Comparison of ENCODE assay signal across 13 mouse cellular contexts in the genomic region with DNA sequence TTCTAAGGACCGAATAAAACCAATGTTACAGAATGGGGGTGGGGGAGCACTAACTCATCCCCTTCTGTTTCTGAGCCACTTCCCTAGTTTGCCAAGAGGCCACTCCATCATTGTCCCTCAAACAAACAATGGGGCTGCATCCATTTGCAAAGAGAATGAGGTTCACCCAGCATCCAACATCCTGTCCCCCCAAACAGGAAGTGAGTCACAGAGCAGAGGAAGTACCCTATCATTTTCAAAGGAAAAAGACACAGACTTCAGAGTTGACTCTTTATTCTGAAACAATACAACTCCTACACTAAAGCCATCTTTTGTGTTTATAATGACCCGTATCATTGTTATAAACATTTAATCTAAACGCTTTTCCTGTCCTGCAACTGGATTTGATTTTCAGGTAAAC.
DNase-seq lines count a peak whose midpoint lies in the region; ATAC-seq and TF ChIP-seq lines count a peak whose summit lies in the region.
"Had no signal": no experiment of that assay in that cellular context is flagged by ENCODE, and none has a peak within 500 bp of the region (broad histone marks: within the 10 kb centered on the region; RNA-seq: fewer than 3 reads in every experiment).

No protein-coding gene starts in this region.

- peak; percentile 62; the same call in 1 of the 2 replicates for ATAC-seq in heart, embryonic 12.5 days (ENCODE audit: insufficient number of reproducible peaks, low FRiP score)
- peak; percentile 78 for ATAC-seq in CD4-positive, CD25-positive, alpha-beta regulatory T cell, adult 4 months
- ATAC-seq in hematopoietic stem cell, adult 5-6 weeks (replicated peaks in 1 of 2; ENCODE audit: insufficient read depth in 1 of 2, low FRiP score in 2 of 2, low TSS enrichment in 1 of 2, low read depth in 1 of 2, poor library complexity in 2 of 2, severe bottlenecking in 2 of 2), result peak; percentile 30 to 37; a peak in 1 of 4 replicates
- peak; percentile 89 for ATAC-seq in lung, postnatal 0 days
- ATAC-seq in hindbrain, embryonic 11.5 days (ENCODE audit: low FRiP score), result no peak
- ATAC-seq: forebrain, embryonic 13.5 days had no signal

- peaks cover 29% of the 10 kb centered on the region for H3K4me1 ChIP-seq in heart, embryonic 12.5 days (replicated peaks)
- peaks cover 4% of the 10 kb centered on the region; the same call in 1 of the 2 replicates for H3K4me1 ChIP-seq in lung, postnatal 0 days (ENCODE audit: insufficient read depth, low read depth, low read length)
- H3K4me1 ChIP-seq in hindbrain, embryonic 11.5 days (replicated peaks; ENCODE audit: control insufficient read depth, insufficient read depth, low read length), result peaks cover 5% of the 10 kb centered on the region; the same call in 1 of the 2 replicates

- H3K27ac ChIP-seq in heart, embryonic 12.5 days (ENCODE audit: poor library complexity, severe bottlenecking), result no peak overlapping the region
- no peak overlapping the region for H3K27ac ChIP-seq in lung, postnatal 0 days (ENCODE audit: low read length)
- no peak overlapping the region for H3K27ac ChIP-seq in hindbrain, embryonic 11.5 days (ENCODE audit: low read depth, low read length)
- H3K27ac ChIP-seq: forebrain, embryonic 13.5 days; heart, adult 2 months; limb, embryonic 13.5 days; neural tube, embryonic 12.5 days had no signal

- no peak for TF ChIP-seq CTCF in lung, postnatal 0 days (IDR thresholded peaks at IDR 0.05)

- 68% methylated on average over 3 of the region's 3 CpGs for WGBS in heart, embryonic 12.5 days
- WGBS in lung, postnatal 0 days, result 58% methylated on average over 3 of the region's 3 CpGs
- 78% methylated on average over 3 of the region's 3 CpGs for WGBS in hindbrain, embryonic 11.5 days

- H3K4me3 ChIP-seq in heart, embryonic 12.5 days, result no peak overlapping the region
- no peak overlapping the region for H3K4me3 ChIP-seq in lung, postnatal 0 days (ENCODE audit: low read depth, low read length)
- H3K4me3 ChIP-seq in hindbrain, embryonic 11.5 days (ENCODE audit: low read depth, low read length), result no peak overlapping the region
- H3K4me3 ChIP-seq: forebrain, embryonic 13.5 days; heart, adult 2 months; limb, embryonic 13.5 days; neural tube, embryonic 12.5 days had no signal

- intact Hi-C loops in heart, postnatal 14 days (cut with DNase I), result loop anchor here (5.0 to 10.0 kb wide), 2 partner anchors 228 to 1111 kb away; a partner anchor contains a TSS

- H3K4me2 ChIP-seq in heart, embryonic 12.5 days, result no peak overlapping the region
- no peak overlapping the region for H3K4me2 ChIP-seq in lung, postnatal 0 days (replicated peaks; ENCODE audit: low read depth, low read length)
- H3K4me2 ChIP-seq in hindbrain, embryonic 11.5 days (replicated peaks; ENCODE audit: low read depth, low read length), result no peak overlapping the region
- H3K4me2 ChIP-seq: forebrain, embryonic 13.5 days; limb, embryonic 13.5 days; neural tube, embryonic 12.5 days had no signal

- no peaks in the 10 kb centered on the region for H3K27me3 ChIP-seq in heart, embryonic 12.5 days (replicated peaks)
- H3K27me3 ChIP-seq in lung, postnatal 0 days (replicated peaks; ENCODE audit: insufficient read depth, low read length), result no peaks in the 10 kb centered on the region
- no peaks in the 10 kb centered on the region for H3K27me3 ChIP-seq in hindbrain, embryonic 11.5 days (ENCODE audit: control insufficient read depth, insufficient read depth, low read length)
- H3K27me3 ChIP-seq: forebrain, embryonic 13.5 days; limb, embryonic 13.5 days; neural tube, embryonic 12.5 days had no signal

- H3K9ac ChIP-seq in heart, embryonic 12.5 days, result no peak overlapping the region
- no peak overlapping the region for H3K9ac ChIP-seq in lung, postnatal 0 days (replicated peaks; ENCODE audit: low read depth)
- H3K9ac ChIP-seq in hindbrain, embryonic 11.5 days (ENCODE audit: low read depth, low read length), result no peak overlapping the region
- H3K9ac ChIP-seq: forebrain, embryonic 13.5 days; limb, embryonic 13.5 days; neural tube, embryonic 12.5 days had no signal

- TF ChIP-seq EP300 in lung, postnatal 0 days (IDR thresholded peaks at IDR 0.05), result peak; percentile 94

- no peak for DNase-seq in heart, postnatal 14 days
- DNase-seq in lung, postnatal 0 days (ENCODE audit: low spot score), result peak; percentile 75
- DNase-seq in frontal cortex, adult 2 months (ENCODE audit: extremely low spot score in 1 of 2, low spot score in 1 of 2), result no peak
- DNase-seq in right cerebral cortex, postnatal 14 days, result no peak
- DNase-seq in hindbrain, embryonic 11.5 days (ENCODE audit: low spot score), result no peak
- DNase-seq: cerebellum, adult 11 months had no signal

- H3K36me3 ChIP-seq in heart, embryonic 12.5 days, result no peaks in the 10 kb centered on the region
- H3K36me3 ChIP-seq in lung, postnatal 0 days (ENCODE audit: insufficient read depth, low read length), result no peaks in the 10 kb centered on the region
- no peaks in the 10 kb centered on the region for H3K36me3 ChIP-seq in hindbrain, embryonic 11.5 days (ENCODE audit: control insufficient read depth, insufficient read depth, low read length)
- H3K36me3 ChIP-seq: limb, embryonic 13.5 days; neural tube, embryonic 12.5 days had no signal

- no peaks in the 10 kb centered on the region for H3K9me3 ChIP-seq in heart, embryonic 12.5 days (replicated peaks)
- H3K9me3 ChIP-seq in lung, postnatal 0 days (ENCODE audit: low read length), result no peaks in the 10 kb centered on the region
- H3K9me3 ChIP-seq in hindbrain, embryonic 11.5 days (ENCODE audit: control insufficient read depth, low read length), result no peaks in the 10 kb centered on the region
- H3K9me3 ChIP-seq: forebrain, embryonic 13.5 days; limb, embryonic 13.5 days; neural tube, embryonic 12.5 days had no signal
